Mouse (Mus musculus) heart, postnatal 25 days (tissue): ENCODE data around the gene Akap1. TPM values are rescaled to one million over a fixed set of nuclear protein-coding genes. Genes with fewer than 3 reads are reported as not detected.

Experiments used
- DNase-seq: peaks from one replicate; pipeline ENCODE4 v3.0.0; 2022; ENCODE audit warnings: low spot score
- intact Hi-C: fragments of 180-260 bp; cut with DNase I; formaldehyde crosslinking; loops from one replicate; pipeline ENCODE4 v1.15.1; 2025
- total RNA-seq, 2 experiments: library from RNA; stranded (reverse); gene quantifications; 2 replicates each; pipeline ENCODE4 v1.2.3; 2021

The Akap1 gene
- total RNA-seq, 2 experiments from 2014 or later = 114 to 123 TPM

DNA sequence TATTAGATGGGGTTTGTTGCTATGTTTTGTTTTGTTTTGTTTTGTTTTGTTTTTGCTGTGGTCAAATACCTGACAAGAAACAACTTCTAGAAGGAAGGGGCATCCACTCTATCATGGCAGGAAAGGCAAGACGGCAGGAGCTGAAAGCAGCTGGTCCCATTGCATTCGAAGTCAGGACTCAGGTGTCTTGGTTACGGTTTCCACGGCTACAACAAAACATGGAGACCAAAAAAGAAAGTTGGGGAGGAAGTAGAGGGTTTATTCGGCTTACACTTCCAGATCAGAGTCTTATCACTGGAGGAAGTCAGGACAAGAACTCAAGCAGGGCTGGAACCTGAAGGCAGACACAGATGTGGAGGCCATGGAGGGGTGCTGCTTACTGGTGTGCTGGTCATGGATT, 47.3 kb downstream of the Akap1 start:
- intact Hi-C loops = no loop called here
- DNase-seq = no peak

DNA sequence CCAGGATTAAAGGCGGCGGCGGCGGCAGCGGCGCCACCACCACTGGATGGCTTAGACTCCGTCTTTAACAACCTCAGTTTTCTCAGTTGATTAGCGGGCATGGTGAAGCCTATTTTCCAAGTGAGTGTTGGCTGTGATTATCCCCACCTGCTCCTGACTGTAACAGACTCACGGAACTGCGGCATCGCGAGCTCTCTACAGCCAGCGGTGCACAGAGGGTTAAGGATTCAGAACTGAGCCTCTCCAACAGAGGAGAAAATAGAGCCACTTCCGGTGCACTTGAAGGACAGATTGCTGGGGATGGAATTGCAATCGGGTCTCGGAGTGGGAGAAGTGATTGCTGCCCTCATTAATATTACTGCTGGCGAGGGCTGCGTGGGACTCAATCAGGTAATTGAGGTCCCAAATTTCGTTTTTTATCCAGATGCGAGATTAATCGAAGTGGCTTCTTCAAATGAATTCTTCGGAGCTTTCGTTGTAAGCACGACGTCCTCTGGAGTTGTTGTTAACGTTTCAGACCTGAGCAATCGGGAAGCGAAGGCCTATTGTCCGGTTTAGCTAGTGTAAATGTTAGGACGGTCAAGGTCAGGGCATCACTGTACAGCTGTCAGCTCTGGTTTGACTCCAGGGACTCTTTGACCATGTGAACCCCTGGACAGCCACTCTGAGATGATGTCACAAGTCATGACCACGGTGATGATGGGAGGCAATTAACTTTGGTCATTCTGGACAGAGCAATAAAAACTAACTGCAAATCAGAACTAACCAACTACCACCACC, 61.0 kb downstream of the Akap1 start:
- DNase-seq = no peak
- intact Hi-C loops = no loop called here

DNA sequence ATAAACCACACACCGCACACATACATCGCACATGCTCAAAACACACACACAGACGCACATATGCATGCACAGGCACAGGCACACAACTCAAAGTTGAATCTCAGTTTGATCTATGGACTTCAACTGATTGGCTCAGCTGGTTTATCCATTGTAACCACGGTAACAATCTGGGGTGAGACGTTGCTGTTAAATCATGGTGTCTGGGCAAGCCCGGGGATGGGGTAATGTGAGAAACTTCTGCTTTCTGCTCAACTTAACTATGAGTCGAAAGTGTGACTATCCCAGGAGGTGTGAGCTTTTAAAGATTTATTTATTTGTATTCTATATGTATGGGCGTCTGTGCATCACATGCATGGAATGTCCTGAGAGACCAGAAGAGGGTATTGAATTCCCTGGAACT, 68.2 kb downstream of the Akap1 start:
- intact Hi-C loops = no loop called here
- DNase-seq = no peak

DNA sequence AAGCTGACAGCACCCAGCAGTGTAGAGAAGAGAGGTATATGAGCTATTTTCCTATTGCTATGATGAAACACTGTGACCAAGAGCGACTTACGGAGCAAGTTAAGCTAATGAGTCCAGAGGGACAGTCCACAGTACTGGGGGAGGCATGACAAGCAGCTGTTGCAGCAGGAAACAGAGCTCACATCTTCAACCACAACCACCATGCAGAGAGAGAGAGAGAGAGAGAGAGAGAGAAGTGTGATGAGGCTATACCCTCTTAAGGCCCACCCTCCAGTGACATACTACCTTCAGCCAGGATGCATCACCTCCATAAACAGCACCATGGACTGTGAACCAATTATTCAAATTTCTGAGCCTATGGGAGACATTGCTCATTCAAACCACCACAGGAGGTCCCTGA, 74.5 kb downstream of the Akap1 start:
- intact Hi-C loops = no loop called here
- DNase-seq = no peak

DNA sequence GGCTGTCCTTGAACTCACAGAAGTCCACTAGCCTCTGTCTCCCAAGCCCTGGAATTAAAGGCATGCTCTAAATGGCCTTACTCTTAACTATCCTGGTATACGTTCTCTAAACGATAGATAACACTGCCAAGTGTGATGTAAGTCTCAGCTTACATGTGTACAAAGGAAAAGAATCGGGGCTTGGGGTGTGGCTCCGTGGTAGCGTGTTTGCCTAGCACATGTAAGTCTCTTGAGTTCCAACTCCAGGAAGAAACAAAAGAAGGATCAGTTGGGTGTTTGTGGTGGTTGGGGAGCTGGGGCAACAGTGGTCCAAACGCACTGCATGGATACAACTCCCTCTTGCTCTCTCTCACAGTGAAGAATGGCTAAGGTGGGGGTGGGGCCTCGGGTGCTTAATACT, 77.6 kb downstream of the Akap1 start:
- intact Hi-C loops = no loop called here
- DNase-seq = no peak

DNA sequence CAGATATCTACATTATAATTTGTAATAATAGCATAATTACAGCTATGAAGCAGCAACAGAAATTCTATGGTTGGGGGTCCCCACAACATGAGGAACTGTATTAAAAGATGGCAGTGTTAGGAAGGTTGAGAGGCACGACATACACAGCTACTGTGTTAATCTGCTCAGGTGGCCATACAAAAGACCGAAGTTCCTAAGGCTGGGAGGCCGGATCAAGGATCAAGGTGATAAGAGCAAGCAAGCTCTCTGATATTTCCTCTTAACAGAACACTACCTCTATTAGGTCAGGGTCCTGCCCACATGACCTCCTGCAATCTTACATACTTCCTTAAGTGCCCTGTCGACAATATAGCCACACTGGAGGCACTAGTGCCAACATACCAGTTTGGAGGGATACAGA, 80.9 kb downstream of the Akap1 start:
- no peak for DNase-seq
- intact Hi-C loops = no loop called here

DNA sequence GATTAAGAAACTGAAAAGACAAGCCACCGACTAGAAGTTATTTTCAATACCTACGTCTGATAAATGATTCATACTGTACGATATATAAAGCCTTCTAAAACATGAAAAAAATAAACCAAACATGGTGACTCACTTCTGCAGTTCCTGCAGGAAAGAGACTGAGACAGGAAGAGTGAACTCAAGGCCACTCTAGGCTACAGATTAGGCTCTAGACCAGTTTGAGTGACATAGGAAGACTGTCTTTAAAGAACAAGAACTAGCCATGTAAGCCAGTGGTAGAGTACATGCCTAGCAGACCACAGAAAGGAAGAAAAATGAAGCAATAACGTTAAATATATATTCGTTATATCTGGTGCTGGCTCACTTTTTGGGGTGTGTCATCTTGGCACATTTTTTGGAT, 81.9 kb downstream of the Akap1 start:
- intact Hi-C loops = no loop called here
- no peak for DNase-seq

Other genes starting within 250 kb of the Akap1 start
- gene Msi2, start 146.1 kb downstream of the Akap1 start, total RNA-seq = 100 to 1,000 TPM; 191 to 211 TPM
- 10 to 100 TPM; 16.8 to 20.3 TPM for gene Scpep1, start 90.9 kb upstream of the Akap1 start, total RNA-seq
- not detected for gene Elobl, start 102.3 kb upstream of the Akap1 start, total RNA-seq
- 1 to 10 TPM; 4.6 to 4.9 TPM for gene Coil, start 105.7 kb upstream of the Akap1 start, total RNA-seq
- gene Trim25, start 134.8 kb upstream of the Akap1 start, total RNA-seq = 10 to 100 TPM; 20.5 to 22.7 TPM
- 10 to 100 TPM in 1 of 2 experiments, 1 to 10 TPM in 1; 9.4 to 10.6 TPM for gene Dgke, start 202.3 kb upstream of the Akap1 start, total RNA-seq
- gene Gm525, start 209.3 kb upstream of the Akap1 start, total RNA-seq = not detected